Mouse (Mus musculus) right cerebral cortex, postnatal 4 days (tissue): ENCODE data around the gene Marc2.

Experiments used
- DNase-seq: peaks from one replicate; pipeline ENCODE4 v3.0.0-alpha.2; 2022

Gene Marc2

DNA sequence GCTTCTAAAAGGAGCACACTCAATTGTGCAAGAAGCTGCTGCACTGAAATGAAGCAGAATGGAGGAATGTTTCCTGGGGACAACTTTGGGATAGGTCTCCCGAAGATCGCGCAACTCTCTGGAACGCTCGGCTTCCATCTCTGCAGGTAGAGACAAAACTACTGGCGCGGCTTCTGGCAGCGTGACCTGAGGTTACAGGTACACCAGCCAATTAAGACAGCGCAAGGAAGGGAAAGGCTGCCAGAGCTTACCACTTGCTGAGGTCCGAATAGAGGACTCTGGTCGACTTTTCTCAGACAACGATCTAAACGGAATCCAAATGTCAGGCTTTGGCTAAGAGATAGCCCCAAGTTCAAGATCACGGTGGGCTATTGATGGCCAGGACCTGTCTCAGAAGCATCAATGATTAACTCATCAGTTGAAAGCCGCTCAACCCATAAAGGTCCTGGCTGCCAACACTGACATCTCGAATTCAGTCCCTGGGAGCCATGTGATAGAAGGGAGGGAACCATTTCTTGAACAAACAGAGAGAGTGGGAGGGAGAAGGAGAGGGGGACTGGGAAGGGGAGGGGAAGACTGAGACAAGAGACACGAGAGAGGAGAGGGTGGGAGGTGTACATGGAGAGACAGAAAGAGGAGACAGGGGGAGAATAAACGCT is at the start of gene Marc2:
Gene Marc2, minus strand, starts transcription at position 360 of the 659 bp plus-strand sequence.
- DNase-seq, result no peak

DNA sequence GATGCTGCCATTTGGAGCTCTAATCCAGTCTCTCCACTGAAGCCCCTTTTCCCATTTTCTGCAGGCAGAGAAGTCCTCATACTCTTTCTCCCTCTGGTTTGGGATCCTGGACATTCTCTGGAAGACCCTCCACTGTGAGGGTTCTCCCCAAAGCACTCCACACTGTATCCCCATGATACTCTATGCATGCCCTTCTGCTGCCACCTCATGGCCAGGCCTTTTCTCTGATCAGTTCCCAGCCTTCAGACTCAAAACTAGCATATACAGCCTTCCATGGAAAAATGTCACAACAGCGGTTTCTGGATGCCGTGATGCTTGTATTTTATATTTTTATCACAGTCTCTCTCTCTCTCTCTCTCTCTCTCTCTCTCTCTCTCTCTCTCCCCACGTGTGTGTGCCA is 45.7 kb upstream of the Marc2 start:
- no peak for DNase-seq

DNA sequence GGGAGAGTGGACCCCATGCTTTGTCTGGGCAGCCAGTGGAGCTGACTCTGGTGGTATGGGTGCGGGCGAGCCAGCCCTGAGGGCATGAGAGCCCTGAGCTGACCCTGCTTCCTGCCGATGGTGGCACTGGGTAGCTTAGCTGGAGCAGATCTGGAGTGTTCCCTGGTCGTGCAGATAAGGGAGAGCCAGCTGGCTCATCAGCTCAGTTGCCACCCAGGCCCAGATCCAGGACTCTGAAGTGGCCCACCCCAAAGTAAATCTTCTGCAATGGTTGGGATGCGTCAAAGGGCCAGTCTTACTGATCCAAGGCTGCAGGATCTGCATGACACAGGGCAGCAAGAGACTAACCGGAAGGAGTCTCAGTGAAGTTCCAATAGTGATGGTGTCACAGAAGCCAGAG is 43.2 kb upstream of the Marc2 start:
- no peak for DNase-seq

DNA sequence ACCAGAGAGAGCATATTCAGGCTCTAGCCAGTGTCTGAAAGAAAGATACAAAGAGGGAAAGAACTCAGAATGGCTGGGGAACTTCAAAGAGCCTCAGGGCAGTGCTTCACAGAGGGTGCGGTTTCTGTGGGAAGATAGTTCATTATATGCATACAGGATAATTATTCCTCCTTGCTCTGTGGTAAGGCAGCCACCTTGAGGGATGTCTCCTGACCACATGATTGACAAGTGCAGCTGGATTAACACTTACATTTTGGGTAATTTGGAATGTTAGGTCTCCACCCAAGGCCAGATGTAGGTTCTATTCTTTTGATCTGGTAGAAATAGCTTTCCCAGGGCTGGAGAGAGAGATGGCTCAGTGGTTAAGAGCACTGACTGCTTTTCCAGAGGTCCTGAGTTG is 39.9 kb upstream of the Marc2 start:
- no peak for DNase-seq

DNA sequence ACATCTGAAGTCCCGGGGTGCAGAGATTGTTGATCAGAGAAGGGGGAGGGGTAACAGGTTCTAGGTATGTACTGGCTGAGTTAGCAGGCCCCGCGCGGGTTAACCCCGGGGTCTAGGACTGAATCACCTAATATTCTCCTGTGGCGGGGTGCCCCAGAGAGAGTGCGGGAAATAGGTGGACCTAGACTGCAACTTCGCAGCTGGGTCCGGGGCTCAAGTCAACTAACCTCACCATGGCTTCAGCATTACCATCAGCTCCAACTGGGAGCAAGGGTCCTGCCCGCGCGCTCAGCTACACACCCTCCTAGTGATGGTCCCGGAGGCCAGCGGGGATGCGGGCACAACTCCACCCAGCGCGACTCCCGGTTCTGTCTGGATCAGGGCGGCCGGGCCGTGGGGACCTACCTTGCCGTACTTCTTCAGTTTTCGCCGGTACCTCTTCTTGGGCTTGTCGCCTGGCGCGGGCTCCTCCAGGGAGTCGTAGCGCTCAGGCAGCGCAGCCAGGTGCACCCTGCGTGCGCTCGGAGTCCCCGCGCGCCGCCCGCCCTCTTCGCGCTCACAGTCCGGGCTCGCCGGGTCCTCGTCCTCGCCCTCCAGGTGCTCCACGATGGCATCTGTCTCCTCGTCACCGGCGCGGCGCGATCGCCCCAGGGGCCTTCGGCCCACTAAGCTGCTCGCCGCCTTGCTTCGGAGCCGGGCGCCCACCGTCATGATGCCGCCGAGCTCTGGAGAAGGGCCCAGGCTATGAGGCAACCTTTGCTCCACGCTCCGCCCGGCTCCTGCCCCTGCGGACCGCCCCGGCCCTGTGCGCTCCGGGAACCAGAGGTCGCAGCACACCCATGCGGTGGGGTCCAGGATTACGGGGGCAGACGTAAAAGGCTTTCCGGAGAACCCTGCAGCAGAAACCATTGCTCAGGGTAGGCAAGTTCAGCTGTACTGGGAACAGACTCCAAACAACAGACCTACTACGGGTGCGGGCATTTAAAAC is 36.3 kb upstream of the Marc2 start, which contains the start of gene C130074G19Rik:
Gene C130074G19Rik, minus strand, starts transcription at position 938 of the 988 bp plus-strand sequence.
- DNase-seq, result peak; percentile 26

DNA sequence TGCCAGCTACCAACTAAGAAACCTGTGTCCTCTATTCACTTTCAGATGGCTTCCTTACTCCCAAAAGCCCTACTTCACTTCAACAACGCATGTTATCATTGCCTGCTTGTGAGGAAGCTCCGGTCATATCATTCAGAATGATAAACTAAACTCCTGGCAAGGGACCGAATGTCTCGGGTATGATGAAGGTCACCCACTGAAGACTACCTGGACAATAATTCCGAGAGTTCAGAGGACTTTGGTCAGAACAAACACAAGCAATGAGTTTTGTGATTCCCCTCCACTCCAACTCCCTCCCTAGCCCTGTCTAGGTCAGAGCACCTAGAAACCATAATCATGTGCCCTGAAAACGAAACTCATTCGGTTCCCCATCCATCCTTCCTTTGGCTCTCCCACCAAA is 35.6 kb upstream of the Marc2 start:
- no peak for DNase-seq

DNA sequence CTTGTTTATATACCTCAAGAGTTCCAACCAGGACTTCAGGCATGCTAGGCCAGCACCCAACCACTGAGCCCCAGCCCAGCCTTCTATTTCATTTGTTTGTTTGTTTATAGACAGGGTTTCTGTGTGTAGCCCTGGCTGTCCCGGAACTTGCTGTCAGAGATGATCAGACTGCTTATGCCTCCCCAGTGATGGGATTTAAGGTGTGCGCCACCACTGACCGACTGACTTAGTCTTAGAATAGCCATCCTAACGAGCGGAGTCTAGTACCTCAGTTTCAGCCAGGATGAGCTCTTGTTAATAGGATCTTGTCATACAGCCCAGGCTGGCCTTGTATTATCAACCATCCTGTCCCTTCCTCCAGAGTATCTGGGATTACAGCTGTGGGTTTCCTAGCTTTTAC is 35.0 kb upstream of the Marc2 start:
- DNase-seq, result no peak

DNA sequence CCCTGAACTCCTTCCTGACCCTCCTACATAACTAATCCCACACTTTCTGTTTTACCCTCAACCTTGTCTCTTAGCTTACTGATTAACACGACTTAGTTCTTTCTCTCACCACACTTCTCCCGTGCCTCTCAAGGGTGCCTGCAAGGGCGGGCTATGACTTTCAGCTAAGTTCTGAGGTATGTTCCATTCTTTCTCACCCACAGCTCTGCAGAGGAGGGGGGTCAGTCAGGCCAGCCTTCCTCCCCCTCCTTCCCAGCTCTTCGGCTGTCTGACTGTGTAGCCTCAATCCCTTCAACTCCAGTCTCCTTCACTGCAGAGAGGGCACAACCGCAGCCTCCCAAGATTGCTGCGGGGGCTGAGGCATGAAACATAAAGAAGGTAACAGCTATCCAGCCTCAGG is 32.6 kb upstream of the Marc2 start:
- no peak for DNase-seq

DNA sequence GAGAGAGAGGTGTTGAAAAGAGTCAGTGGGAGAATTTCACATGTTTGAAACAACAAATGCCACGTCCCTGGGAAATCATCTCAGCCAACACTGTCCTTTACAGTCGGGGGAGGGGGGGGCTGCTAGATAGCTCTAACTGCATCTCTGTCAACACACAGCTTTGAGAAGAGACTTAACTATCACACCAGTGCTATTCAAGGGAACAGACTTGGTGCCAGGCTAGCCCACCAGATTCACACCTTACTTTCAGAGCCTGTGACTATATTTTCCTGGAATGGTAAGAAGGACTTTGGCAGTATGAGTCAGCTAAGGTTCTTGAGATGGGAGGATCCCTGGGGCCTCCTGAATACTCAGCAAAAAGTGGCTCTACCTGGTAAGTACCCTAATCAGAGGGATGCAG is 31.1 kb upstream of the Marc2 start:
- no peak for DNase-seq

DNA sequence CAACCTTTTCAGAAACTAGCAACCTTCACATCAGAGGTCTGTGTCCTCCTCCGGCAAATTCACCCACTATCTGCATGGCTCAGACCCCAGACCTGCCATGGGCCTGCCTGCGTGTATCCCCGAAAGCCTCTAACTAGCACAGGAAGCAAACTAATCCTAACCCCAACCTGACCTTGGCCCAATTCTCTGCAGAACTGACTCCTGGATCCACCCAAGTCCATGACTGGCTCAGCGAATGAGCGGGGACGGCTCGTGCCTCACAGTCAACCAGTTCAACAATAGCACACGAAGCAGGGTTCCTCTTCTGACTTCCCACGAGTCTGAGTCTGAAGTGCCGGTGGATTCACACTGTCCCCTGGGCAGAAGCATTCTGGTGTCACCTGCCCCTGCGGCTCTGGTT is 27.7 kb upstream of the Marc2 start:
- no peak for DNase-seq

DNA sequence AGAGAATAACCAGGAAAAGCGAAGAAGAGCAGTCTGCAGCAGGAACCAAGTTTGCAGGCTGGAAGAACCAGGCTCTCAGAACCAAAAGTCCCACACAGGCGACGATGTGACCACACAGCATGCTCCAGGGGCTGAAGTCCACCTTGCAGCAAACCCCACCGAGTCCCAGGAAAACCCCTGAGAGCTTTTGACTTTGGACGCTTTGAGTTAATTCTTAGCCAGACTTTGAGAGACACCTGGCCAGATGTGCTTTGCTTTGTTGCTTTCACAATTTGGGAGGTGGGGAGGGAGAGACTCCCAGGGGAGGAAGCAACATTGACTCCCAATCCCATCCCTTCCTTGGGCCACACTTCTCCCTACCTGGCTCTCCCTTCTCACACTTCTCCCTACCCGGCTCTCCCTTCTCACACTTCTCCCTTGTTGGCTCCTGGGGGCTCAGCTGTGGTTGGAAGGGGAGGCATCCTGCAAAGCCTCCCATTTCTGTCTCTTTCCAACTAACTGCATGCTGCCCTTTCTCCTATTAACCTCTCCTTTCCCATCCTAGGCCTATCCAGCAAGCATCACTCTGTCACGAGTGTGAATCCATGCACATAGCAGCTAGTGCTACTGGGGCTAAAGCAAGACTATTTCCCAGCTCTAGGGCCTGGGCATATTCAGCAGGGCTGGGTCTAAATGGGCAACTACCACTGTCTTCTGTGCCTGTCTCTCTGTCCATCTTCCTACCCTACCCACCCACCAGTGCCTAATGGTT is 26.0 kb upstream of the Marc2 start:
- no peak for DNase-seq

DNA sequence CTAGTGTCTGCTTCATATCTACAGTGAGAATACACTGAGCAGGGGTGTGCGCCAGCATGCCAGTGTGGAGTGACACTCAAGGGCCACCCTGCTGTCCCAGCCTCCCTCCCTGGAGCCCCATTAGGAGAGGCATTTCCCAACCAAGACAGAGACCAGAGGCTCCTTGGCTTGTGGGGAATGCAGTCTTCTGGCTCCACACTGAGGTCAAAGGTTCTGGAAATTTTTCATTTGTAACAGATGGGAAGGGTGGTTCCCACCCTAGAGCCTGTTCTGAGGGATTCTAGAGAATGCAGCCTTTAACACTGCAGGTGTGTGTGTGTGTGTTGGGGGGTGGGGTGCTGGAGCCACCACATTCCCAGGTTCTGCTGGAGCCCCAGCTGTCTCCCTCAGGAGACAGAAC is 25.3 kb upstream of the Marc2 start:
- no peak for DNase-seq

DNA sequence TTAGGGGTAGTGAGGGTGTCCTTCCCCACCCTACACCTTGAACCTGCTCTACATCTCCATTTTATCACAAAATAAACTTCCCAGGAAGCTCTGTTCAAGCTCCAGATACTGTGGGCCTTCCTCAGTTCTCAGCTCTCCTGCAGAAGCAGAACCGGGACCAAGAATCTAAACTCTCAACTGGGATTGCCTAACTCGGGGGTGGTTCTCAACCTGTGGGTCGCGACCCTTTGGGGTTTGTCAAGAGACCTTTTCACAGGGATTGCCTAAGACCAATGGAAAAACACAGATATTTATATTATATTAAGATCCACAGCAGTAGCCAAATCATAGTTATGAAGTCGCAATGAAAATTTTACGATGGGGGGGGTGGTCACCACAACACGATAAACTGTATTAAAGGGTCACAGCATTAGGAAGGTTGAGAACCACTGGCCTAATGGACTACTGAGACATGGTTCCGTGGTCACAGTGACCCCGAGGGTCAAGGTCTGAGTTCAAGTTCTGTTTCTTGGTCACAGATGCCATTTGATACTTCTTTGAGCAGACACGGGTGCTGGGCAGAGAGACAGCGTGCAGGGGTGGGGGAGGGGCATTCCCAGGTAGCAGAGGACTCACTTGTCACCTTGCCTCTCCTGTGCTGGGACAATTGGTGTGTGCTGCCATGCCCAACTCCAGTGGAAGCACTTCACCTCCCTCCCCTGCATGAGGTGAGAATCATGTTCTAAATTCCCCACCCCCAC is 24.6 kb upstream of the Marc2 start:
- no peak for DNase-seq

DNA sequence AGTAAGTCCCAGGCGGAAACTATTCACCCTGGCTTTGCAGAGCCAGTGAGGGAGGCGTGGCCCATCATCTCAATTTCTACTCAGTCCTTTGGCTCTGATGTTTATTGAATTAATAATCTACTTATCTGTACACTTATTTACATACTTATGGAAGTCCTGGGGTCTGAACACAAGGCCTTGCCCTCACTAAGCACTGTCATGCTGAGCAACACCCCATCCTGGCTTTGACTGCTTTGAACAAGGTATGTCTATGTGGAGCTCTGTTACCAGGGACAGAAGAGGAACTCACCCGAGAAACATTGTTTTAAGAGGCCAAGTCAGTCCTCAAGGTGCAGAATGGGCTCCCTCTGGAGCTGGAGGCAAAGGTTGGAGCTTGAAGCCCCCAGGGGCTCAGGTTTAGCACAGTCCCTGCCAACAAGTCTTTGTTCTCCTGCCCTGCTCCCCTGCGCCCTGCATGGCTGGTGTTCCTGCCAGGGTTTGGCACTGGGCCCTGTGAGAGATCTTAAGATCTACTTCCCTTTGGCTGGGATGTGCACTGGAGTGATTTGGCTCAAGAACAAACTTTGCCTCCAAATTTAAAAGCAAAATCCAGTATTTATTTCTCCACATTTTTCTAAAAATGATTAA is 23.8 kb upstream of the Marc2 start:
- DNase-seq, result peak; percentile 15

DNA sequence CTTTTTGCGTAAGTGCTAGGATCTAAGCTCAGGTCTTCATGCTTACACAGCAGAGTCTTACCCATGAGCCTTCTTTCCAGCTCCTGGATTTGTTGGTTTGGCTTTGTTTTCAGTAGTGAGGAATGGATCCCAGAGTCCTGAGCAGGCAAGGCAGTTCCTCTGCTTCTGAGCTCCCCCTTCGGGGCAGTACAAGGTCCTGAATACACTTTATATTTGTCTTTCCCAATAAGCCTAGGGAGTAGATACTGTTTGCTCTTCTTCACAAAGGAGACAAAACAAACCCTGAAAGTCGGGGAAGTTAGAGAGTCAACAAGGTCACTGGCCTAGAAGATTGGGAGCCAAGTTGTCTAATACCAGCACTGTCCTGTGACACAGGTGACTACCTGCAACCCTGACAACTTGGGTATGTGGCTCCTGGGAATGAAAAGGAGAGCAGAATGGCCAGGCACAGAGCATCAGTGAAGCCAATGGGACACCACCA is 21.4 kb upstream of the Marc2 start:
- DNase-seq, result no peak

DNA sequence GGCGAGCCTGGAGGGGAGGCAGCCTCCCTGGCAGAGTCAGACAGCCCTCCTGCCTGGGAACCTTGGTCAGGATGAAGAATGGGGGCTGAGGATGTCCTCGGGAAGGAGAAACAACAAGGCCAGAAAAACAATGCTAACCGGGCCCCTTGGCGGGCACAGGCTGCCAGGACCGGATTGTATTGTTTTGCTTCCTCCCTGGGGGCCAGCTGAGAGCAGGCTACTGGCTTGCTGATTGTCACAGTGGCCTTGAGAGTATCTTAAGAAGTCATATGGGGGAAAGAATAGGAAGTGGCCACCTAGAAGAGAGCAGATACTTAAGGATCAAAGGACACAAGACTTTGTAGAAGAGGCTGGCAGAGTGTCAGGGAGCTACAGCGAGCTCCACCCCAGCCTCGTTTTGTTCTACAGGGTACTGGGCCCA is 18.1 kb upstream of the Marc2 start:
- no peak for DNase-seq

DNA sequence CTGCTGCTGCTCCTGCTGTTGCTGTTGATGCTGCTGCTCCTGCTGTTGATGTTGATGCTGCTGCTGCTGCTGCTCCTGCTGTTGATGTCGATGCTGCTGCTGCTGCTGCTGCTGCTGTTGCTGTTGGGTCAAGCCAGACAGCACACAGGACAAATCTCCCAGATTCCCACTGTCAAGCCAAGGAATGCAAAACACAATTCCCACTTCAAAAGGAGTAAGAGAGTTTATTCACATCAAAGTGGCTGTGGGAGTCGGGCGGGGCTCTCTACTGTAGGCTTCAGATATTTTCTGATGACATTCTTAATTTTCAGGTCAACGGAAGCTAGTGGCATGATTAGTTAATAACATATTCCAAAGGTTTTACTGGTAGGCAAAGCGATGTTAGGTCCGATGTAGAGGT is 16.4 kb upstream of the Marc2 start:
- no peak for DNase-seq

DNA sequence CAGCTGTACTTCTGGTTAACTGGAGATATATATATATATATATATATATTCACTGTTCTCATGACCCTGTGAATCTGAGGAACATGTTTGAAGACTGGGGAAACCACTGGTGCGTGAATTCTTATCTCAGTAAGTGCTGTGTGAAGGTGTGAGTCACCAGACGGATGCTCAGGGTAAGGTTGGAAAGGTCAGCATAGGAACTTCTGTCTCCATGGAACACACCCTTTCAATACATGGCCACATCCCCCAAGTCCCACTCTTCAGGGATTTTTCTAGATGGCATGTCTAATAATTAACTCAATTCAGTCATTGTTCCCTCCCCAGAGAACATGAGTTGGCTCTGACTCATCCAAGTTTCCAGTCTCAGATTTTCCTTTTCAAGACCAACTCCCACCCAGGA is 15.3 kb upstream of the Marc2 start:
- no peak for DNase-seq

DNA sequence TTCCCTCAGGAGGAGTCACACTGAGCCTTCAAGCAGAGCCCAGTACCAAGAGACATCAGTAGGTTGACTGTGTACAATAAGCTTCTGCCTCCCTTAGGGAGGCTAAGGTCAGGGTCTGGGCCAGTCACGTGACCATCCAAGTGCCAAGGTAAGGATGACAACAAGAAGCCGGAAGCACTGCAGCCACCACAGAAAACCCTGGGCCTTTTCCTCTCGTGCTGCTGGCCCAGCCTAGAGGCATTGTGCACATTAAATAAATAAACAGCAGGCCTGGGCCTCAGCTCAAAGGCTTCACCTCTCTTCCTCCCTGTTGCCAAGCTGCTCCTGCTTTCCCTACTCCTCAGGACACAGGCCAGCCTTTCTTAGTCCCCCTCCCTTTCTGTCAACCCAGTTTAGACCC is 14.0 kb upstream of the Marc2 start:
- no peak for DNase-seq

DNA sequence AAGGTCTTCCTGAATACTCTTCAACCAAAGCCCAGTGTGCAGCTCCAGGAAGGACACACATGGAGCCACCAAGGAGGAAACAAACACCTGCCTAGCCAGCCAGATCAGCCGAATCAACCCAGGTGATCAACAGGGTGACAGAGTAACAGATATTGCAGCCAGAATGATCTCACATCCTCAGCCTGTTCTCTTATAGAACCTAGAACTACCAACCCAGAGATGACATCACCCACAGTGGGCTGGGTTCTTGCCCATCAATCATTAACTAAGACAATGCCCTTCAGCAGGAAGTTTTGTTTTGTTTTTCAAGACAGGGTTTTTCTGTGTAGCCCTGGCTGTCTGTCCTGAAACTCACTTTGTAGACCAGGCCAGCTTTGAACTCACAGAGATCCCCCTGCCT is 12.0 kb upstream of the Marc2 start:
- DNase-seq, result no peak

DNA sequence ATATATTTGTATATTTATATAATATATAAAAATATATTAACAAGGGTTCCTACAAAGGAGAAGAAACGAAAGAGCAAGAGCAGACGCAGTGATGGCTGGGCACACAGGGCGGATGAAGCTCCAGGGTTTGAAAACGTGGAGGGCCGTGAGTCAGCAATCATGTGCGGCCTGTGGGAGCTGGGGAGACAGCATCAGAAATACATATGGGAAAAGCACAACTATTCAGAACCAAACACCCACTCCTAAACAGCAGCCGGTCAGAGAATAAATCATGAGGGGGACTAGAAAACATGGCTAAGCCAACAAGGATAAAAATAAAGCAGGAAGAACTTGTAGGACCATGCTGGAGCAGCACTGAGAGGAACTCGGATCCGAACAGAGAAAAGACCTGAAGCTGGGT is 11.0 kb upstream of the Marc2 start:
- no peak for DNase-seq

DNA sequence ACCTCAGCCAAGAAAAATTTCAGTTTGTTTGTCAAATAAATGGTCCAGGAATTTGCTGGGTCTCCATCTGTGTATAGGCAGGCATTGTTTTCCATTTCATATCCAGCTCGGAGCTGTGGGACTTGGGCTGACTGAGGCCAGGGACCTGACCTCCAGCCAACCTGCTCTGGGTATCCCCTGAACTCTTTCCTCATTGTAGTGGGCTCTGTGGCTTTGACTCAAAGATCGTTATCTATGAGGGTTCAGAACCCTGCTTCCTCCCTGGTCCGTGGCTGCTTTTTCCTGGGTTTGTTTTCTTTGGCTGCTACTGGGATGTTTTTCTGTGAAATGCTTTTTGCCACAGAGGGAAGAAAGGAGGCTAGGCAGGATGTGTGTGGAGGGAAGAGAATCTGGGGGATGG is 7.7 kb upstream of the Marc2 start:
- DNase-seq, result no peak
